Mouse (Mus musculus): Measurements from ENCODE around the gene Psd4.

DNA sequence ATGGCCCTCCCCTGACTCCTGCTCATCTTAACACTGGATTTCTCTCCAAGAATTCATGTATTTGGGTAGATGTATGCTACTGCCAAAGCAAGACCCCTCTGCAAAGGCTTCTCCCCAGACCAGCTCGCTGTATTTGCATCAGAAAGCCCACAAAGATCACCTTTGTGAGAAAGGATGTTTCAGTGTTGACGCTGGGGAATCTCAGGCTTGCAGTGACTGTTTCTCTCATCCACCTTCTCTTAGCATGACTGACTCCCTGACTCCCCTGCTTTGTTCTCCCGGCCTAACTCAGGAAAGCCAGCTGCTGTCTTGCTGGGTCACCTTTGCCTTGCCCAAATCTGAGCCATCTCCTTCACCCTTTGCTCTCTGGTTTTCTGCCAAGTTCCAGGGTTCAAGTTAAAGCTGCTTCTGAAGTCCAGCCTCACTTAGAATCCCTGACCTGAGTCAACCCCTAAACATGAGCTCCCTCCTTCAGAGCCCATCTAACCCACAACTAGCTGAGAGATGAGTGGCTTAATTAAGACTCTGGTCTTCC lies 75.9 kb downstream of the Psd4 start:
- TF ChIP-seq POLR2A (IDR thresholded peaks at IDR 0.05; ENCODE audit: insufficient read depth, low read depth, low read length) (no peak), CTCF (IDR thresholded peaks at IDR 0.05; ENCODE audit: insufficient read depth, low read depth, low read length) (no peak)
